Mouse (Mus musculus) c-Kit-positive CD71-negative TER-119-negative erythroid progenitor cells, embryonic 14.5 days (primary cell): ENCODE data around the gene Fam187a.

Experiments used
- DNase-seq: peaks from one replicate; pipeline ENCODE4 v3.0.0-alpha.2; 2013; ENCODE audit warnings: low read depth

Gene Fam187a

DNA sequence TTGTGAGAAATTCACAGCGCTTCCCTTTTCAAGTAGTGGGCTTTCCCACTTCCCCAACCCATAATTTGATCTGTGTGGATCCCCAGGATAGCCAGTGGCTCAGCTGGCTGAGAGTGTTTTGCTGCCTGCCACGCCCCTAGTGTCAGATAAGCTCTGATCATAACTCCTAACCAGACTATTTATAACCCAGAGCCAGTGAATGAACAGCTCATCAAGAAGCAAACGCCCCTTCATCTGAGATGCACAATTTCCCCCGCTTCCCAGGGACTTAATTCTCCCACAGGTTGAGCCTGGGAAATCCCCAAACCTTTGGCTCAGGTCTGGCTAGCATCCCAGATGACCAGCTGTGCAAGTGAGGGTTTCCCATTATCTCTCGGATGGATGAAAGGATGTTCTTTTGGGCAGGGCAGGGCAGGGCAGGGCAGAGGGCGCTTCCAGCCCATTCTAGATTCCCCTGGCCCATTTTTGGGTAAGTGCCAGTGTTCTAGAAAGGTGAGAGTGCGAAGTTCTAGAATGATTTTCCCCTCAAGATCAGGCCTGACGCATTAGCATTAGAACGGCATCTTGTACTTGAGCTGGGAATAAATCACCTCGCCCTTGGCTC is at the start of gene Fam187a:
Gene Fam187a (plus strand): TSS at position 554 of the 604 bp plus-strand sequence.
- no peak for DNase-seq

DNA sequence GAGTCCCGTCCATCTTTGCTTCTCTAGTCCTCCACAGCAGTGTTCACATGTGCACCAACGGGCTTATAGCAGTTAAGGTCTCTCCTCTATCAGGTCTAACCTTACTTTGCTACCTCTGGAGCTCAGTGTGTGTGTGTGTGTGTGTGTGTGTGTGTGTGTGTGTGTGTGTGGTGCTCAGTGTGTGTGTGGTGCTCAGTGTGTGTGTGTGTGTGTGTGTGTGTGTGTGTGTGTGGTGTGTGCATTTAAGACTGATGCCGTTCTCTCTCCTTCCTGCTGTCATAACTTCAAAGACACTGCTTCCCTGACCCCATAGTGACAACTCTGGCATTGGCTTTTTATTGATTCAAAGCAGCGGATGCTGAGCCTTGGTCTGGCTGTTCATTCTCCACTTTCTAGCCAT is 49.4 kb upstream of the Fam187a start, which contains the start of gene Higd1b:
Gene Higd1b (plus strand): TSS at position 301 of the 400 bp plus-strand sequence.
- DNase-seq = no peak

DNA sequence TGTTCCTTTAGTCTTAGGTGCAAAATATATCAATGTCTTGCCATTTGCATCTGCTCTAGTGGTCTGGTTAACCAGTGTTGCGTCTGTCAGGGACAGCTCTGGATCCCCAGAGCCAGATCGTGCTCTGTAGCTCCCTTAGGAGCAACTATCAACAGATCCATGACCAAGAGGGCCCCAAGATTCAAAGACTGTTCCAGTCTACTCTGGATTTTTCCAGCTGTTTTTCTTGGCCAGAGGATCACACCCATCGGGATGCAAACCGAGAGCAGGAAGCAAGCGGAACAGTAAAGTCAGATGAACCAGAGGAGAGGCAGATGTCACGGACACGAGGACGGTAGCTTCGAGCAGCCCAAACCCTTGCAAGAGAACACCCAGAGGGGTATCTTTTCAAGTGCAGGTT is 48.8 kb upstream of the Fam187a start:
- no peak for DNase-seq

GRCm38 (mm10) chr11:102837385-102837784 is 47.6 kb upstream of the Fam187a start:
- DNase-seq = no peak

GRCm38 (mm10) chr11:102838126-102838525 is 46.8 kb upstream of the Fam187a start:
- no peak for DNase-seq

DNA sequence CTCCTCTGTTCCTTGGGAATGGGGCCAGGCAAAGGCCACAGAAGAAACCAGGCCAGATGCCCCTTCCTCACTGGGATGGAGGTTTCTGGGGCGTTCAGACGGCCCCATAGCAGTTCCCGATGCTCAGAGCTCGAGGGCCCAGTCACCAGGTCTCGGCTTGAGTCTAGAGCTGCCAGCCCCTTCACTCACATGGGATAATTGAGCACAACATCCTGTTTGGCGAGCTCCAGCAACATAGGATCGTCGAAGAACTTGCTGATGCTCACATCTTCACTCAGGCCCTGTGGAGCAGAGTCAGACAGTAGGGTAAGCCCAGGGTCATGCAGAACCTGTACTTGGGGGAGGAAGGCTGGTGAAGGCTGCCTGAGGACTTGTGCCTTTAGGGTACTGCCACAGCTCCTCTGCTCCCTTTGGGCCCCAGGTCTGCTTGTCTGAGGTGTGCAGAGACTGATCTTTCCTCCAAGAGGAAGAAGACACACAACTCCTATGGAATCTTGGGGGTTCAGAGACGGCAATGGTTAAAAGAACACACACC is 46.3 kb upstream of the Fam187a start:
- no peak for DNase-seq

- no peak for DNase-seq
Observed at GRCm38 (mm10) chr11:102845926-102846325, 39.0 kb upstream of the Fam187a start.

GRCm38 (mm10) chr11:102851883-102852282 is 33.1 kb upstream of the Fam187a start:
- peak; percentile 24 for DNase-seq

- DNase-seq = no peak
Observed at GRCm38 (mm10) chr11:102853760-102854159, 31.2 kb upstream of the Fam187a start.

GRCm38 (mm10) chr11:102855941-102856340 is 29.0 kb upstream of the Fam187a start:
- no peak for DNase-seq

GRCm38 (mm10) chr11:102858951-102859350 is 26.0 kb upstream of the Fam187a start:
- no peak for DNase-seq

DNA sequence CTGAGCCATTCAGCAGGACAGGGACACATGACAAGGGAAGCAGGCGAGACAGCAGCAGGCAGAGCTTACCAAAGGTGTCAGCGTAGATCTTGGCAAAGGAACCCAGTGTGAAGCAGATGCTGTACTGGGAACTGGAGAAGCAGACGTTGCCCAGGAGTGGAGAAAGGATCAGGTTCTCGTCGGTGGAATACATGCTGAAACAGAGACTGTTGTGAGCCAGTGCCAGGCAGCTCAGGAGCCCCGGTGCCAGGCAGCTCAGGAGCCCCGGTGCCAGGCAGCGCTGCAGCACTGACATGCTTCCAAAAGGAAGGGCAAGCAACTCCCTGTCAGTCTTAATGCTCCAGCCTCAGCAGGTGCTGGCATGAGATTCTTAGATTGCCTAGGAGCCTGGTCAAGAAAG is 25.0 kb upstream of the Fam187a start:
- no peak for DNase-seq

DNA sequence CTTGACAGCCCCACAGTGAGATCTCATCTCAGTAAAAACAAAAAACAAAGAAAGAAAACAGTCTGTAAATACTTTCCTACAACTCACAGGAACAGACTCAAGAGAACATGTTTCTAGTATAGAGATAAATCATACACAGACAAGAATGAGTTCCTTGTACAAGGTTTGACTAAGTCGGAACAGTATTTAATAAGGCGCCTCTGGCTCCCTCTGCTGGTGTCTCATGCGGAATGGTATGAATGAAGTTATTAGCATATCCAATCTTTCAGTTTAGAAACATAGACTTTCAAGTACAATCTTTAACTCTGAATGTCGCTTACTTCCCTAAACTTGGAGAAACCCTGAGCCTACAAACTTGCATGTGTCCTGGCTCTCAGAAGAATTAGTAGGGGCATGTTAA is 20.7 kb upstream of the Fam187a start:
- peak; percentile 57 for DNase-seq

DNA sequence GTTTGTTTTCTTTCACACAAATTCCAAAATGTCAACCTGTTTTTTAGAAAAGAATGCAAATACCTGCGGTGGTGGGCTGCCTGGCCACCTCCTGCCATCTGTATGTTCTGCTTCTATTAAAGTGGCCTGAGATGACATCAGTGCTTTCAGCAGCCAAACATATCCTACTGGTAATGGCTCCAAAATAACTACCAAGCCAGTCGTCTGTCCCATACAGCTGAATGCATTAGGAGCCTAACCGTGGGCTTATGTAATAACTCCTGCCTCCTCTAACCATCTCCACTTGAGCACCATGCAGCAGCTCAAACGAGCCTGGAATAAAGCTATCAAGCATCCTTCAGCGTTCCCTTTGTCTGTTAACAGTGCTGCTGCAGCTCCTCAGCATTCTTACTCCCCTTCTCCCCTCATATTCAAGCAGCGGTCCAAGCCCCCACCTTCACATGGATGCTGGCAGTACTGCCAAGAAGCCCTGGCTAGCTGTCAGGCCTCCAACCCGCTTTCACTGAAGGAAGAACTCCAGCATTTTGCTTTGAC is 10.1 kb upstream of the Fam187a start:
- no peak for DNase-seq

DNA sequence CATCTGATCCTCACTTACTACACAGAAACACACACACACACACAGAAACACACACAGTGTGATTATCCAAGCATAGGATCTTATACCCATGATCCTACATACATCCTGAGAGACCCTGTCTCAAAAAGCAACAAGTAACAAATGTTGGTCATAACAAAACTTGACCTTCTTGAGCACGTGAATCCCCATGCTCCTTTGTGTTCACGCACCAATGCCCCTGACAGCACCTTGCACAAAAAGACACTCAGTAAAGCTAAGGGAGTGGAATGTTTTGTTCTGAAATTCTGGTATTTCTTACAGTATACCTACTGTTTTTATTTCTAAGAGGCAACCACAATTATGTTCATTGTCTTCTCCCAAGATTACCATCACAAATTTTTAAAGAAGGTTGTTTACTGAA is 5.4 kb upstream of the Fam187a start:
- no peak for DNase-seq

DNA sequence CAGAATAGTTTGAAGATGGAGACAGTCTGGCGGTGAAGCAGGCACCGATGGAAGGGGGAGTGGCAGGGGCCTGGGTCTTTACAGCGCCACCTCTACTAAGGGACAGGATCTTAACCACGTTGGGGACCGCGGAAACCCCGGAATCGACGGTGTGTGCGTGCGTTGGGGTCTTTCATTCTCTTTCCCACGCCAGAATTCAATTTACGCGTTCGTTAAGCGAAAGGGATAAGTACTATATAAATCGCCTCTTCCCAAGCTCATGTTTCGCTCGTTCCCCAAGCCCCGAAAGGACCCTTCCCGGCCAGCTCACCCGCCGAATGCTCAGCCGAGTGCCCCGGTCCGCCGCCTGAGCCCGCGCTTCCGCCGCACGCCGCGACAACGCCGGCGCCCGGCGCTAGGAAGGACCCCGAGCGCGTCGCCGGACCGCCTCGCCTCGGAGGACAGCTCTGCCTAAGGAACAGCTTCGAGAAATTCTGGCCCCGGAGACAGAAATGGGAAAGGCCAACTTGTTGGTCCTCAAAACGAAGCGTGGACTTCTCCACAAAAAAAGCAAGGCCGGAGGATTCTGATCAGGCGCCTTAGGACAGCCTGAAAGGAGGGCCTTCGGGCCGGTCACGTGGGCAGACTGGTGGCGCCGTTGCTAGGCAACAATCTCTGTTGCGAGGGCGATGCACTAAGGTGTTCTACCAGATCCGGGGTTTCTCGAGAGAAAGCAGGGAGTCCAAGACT is 4.2 kb upstream of the Fam187a start, which contains the start of the genes Eftud2 and Ccdc103:
Gene Eftud2 (minus strand): TSS at position 401 of the 729 bp plus-strand sequence.
Gene Ccdc103 (plus strand): TSS at position 620 of the 729 bp plus-strand sequence.
- DNase-seq = peak; percentile 81

DNA sequence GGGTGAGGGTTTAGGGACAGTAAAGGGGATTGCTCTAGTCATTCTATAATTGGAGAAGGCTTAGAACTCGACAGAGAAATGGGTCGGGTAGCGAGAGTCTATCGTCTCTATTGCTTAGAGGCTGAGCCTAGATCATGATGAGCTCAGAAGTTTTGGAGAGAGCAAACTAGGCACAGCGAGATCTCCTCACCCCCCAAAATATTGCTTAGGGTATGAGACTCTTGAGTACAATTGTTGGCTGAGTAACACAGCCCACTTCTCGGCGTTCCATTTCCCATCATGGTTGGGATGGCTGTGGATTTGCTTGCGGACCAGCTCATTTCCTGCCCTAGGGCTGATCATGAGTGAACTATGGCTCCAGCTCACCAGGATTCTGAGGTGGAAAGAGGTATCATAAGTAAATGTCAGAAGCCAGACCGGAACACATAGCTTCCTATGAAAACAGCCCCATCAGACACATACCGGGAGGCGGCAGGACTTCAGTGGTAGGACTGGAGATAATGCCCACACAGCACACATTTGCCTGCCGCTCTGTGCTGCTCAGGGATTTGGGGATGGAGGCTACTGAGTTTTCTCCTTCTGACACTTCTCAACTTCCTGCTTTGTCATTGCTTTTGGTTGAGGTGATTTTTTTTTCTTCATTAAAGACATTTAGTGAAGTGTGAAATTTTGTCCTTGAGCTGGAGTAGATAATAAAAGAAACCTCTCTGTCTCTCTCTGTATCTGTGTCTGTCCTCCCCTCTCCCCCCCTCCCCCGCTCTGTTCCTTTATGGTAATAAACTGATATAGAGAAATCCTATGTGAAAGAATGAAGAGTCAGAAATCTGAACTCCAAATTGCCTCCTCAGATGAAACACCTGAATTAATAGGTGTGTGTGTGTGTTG is 3.4 kb upstream of the Fam187a start:
- DNase-seq = no peak

DNA sequence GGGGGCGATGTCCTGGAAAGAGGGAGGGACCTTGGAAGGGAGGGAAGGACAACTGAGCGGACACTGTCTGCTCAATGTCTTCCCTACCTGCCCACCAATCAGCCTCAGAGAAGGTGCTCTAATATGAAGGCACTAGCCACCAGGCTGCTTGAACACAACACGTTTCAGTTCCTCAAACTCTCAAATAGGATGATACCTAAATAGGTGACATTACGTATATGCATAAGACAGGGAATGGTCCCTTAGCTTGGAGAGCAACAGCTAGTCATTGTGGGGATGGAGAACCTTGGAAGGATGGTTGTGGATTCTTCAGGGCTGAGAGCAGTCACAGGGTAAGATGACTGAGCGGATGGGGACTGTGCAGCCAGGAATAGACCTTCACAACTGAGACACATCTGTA is 2.5 kb downstream of the Fam187a start:
- DNase-seq = no peak

- no peak for DNase-seq
Observed at GRCm38 (mm10) chr11:102888135-102888534, 3.2 kb downstream of the Fam187a start.

DNA sequence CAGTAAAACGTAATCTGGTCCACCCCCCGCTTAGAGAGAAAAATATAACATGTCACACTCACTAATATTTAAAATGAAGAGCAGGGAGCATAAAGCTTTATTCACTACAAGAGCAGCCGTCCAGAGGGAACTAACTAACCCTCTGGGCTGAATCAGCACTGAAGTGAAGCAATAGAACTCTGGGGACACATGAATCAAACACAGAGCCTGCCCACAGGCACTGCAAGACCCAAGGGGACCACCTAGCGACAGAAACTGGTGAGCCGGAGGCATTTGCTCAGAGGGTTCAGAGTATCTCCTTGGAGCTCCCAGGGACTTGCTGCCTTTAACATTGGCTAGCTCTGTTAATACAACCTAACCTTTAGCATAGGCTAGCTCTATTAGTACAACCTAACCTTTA is 5.1 kb downstream of the Fam187a start:
- DNase-seq = no peak

DNA sequence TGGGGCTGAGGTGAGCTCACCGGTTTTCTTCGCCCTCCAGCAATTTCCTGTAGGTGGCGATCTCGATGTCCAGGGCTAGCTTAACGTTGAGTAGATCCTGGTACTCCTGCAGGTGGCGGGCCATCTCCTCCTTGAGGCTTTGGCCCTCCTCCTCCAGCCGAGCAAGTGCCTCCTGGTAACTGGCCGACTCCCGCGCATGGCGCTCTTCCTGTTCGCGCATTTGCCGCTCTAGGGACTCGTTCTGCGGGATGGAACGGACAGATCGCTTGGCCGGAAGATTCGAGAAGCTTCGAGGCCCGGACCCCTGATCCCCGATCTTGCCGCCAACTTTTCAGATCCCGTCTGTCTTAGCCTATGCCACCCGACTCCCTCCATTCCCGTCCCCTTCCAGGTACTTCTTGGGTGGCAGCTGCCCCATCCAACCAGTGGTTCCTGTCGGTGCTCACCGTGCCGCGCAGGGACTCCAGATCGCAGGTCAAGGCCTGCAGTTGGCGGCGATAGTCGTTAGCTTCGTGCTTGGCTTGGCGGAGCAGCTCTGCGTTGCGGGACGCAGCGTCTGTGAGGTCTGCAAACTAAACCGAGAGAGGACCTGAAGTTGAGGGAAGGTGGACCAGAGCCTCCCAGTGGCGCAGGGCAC is 8.2 kb downstream of the Fam187a start:
- DNase-seq = peak; percentile 70
